Mouse (Mus musculus) T-helper 2 cell (primary cell): ENCODE measurements at regions not wholly inside any gene's neighbourhood (a gene's known extent, or its start where the extent isn't known, plus 50 kb on each side); places are given as distances from the start of the nearest gene placed in this dataset.

Source experiments
- in situ Hi-C: fragments of 300-600 bp; cut with MboI, MseI; formaldehyde crosslinking; loops from one replicate; pipeline ENCODE4 v1.15.1; 2025; ENCODE audit warnings: high pct_unique_total_duplicates

DNA sequence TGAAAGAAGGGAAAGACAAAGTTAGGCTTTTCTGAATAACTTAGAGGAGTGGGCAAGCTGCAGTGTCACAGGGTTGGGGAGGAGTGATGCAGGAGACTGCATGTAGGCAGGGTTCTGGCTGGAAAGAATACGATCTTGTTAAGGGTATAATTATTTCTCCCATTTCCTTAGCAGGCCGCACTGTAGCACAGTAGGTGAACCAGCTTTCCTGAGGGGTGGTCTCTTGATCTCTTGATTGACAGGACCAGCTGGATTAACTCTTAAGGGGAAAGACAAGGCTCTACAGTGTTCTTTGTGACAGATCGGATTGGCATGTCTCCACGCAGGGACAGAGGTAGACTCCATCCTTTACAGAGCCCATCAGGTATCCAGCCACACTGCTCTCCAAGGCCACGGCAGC lies 54.5 kb upstream of the Meis1 start:
- in situ Hi-C loops = no loop called here

DNA sequence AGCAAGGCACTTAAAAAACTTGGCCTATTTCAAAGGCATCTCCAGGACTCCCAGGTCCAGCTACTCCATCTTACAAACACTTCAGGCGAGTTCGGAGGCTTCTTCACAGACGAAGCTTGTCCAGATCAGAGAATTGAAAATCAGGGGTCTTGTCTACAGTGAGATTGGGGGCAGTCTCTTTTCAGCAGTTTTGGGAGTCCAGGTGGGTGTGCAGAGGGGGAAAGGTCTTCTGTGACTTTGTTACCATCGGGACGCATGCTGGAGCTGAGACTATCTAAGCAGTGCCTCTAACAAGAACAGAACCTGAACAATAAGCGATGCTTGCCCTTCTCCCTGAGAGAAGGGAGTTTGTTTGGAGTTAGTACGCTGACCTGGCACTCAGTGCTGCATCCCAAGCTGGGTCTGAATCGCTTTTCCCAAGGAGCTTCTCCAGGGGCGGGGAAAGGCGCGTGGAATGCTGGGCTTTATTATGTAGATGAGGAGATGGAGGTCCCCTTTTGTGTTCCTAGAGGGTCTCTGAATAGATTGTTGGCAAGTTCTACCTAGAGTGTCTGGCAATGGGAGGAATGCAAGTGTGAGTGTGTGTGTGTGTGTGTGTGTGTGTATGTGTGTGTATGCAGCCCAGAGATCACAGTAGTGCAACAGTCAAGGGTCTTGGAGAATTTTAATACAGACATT lies 55.2 kb upstream of the Meis1 start:
- in situ Hi-C loops = no loop called here

DNA sequence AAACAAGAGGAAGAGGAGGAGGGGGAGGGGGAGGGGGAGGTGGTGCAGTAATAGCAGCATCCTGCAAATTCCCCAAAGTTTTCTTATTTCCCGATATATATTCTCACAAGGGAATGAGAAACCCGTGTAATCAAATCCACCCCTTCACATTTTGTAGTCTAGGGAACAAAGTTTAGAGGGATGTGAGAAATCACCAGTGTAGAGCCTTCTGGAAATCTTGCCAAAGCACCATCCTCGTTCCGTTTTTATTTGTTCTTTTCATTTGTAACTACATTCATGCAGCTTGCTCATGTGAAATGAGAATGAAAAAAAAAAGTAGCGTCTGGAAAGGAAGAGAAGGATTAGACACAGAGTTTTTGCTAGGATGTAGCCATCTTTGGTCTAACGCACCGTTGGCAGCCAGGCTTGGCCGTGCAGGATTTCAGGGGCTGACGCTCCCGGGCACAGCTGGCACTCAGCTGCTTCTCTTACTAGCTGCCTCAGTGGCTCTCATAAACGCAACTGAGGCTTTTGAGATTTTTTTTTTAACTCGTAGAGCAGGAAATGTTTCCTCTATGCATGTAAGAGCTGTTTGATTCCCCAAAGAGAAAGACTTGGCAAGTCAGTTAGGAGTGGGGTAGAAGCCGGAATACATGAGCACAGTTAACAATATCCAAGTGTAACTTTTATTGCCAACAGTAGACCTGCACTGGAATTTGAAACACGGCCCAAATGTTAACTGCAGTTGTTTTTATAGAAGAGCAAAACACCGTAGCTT lies 72.5 kb upstream of the Meis1 start:
- in situ Hi-C loops = no loop called here

- in situ Hi-C loops = no loop called here
Observed at GRCm38 (mm10) chr11:19092967-19093745, 74.4 kb upstream of the Meis1 start.

DNA sequence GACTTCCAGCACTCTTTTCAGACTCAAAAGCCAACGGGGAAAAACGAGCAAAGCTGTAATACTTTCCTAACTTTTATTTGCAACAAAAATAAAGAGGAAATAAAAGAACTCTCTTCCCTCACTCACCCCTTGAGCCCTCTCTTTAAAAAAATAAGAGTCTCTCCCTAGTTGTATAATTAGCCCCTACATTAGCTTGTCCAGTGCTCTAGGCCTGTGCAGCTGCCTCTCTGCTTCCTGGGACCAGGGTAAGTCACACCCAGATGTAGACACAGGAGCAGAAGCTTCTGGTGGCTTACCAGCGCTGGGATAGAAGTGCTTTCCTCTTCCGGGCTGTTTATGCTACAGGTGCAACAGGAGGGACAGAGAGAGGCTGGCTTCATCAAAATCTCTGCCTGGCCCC lies 75.0 kb upstream of the Meis1 start:
- in situ Hi-C loops = no loop called here

- in situ Hi-C loops = no loop called here
Observed at GRCm38 (mm10) chr11:19094183-19094582, 75.4 kb upstream of the Meis1 start.

DNA sequence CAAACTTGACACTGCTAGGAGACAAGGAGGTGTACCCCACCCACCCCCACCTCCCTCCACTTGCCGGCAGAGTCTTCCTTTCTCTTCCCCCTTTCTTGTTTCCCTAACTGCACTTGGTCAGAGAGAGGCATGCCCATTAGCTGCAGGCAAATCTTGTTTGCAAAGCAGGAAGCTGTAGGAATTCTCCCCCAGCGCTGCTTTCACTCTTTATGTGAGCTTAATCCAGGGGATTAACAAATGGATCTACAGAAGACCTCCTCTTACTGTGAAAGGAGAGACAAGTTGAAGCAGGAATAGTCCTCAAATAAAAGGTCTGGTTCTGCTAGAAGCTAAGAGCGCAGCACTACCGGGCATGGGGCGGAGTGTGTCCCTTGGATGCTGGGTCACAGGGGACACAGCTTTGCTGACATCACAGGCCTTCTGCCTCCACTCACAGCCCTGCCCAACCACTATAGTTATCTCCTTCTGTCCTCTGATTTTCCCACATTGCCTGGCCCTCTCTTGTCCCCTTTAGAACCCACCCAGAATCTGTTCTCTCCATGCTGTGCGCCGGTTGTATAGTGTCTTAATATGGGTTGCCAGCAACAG lies 84.3 kb upstream of the Meis1 start:
- in situ Hi-C loops = no loop called here

GRCm38 (mm10) chr11:19107180-19107579 lies 88.4 kb upstream of the Meis1 start:
- in situ Hi-C loops = no loop called here

DNA sequence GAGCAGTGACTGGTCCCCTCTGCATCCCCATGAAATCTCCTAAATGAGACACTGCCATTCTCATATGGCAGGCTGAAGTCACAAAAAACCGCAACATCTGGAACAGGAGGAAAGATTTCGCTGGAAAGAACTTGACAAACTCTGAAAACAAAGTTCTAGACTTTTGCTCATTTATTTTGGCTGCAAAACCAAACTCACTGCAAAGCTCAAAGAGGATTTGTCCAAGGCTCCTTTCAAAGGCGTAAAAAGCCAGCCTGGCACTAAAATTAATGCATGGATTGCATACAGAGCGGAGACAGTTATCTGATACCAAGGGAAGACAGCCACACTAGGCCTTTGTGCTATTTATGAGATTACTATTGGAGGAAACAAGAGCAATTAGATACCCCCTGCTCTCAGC lies 90.3 kb upstream of the Meis1 start:
- in situ Hi-C loops = no loop called here

- in situ Hi-C loops = no loop called here
Observed at GRCm38 (mm10) chr11:19111916-19112575, 93.3 kb upstream of the Meis1 start.

GRCm38 (mm10) chr11:19117121-19117520 lies 98.3 kb upstream of the Meis1 start:
- in situ Hi-C loops = no loop called here

DNA sequence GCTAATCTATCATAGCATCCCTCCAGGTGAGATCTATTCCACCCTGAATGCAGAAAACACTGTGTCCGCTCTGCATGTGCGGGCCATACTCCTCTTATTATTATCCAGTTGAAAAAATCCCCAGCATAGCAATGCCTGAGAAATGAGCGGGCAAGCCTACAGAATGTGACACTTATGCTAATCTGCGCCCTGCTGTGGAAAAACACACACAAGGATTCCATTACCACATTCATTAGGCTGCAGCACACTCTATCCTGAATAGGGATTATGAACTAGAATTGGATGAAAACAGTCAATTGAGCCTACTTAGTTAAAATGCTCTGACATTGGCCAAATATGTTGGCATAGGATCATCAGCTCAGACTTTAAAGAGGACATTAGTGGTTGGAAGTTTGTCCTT lies 99.5 kb upstream of the Meis1 start:
- in situ Hi-C loops = no loop called here

DNA sequence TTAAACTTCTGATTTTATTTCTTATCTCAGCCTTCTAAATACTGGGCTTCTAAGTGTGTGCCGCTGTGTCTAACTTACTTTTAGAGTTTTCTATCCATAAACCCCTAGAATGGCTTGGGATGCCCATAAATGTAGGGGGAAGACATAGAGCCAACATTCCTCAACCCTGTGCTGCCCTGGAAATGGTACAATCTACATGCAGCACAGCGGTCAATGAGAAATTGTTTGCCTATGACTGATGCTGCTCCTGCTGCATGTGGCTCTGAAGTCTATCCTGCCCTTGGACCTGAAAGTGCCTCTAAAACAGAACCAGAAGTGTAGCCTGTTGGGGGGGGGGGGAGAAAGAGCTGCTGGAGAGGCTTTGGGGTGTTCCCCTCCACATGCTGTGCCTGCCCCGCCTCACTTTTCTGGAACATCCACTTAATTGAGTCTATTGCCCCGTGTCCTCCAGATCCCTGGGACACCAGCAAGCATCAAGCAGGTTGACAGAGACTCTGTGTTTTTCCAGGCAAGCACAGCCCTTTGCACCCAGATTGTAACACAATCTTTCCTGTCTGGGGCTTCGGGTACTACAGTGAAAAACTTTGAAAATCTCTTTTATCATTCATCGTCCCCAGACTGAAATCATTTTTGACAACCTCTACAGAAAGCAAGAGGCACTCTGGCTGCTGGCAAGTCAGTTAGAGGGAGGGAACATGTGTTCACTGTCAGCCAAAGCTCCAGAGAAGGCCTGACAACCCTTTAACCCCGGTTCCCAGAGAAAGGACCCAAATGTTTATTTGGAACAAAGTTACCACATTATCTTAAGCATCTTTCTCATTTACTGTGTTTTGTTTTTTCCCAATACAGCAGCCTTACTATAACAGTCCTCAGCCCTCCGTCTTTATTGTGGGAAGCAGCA lies 101.4 kb upstream of the Meis1 start:
- in situ Hi-C loops = no loop called here

DNA sequence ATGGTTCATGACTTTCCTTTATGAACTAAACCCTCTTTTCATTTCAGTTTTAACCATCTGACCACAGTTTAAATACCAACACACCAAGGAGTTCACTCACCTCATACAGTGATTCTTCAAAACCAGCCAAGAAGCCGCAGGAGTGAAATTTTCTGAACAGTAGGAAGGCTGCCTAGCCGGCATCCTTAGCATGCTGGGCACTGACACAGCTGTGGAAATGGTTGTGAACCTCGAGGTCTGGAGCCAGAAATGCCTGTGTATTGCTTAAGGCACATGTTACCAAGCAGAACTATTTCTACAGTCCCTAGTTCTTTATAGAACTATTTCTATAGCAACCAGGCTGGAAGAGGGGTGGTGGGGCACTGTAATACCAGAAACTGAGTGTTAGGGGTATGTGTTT lies 102.1 kb upstream of the Meis1 start:
- in situ Hi-C loops = no loop called here

DNA sequence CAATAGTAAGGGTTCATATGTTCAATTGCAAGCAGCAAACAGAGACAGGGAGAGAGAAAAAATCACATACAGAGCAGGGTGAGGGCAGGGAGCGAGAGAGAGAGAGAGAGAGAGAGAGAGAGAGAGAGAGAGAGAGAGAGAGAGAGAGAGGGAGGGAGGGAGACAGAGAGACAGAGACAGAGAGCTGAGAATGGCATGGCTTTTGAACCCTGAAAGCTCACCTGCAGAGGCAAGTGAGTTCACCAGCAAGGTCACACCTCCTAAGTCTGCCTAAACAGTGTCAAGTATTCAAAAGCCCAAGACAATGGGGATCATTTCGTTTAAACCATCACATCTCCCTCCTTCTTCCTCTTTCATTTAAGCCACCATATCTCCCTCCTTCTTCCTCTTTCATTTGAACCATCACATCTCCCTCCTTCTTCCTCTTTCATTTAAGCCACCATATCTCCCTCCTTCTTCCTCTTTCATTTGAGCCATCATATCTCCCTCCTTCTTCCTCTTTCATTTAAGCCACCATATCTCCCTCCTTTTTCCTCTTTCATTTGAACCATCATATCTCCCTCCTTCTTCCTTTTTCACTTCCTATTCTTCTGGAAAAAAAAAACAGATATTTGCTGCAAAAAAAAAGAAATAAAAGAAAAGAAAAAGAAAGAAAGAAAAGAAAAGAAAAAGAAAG lies 116.7 kb upstream of the Meis1 start:
- in situ Hi-C loops = no loop called here

- in situ Hi-C loops = no loop called here
Observed at GRCm38 (mm10) chr11:19138423-19138822, 119.6 kb upstream of the Meis1 start.

- in situ Hi-C loops = no loop called here
Observed at GRCm38 (mm10) chr11:19138831-19139230, 120.0 kb upstream of the Meis1 start.

GRCm38 (mm10) chr11:19143267-19144000 lies 124.6 kb upstream of the Meis1 start:
- in situ Hi-C loops = no loop called here

DNA sequence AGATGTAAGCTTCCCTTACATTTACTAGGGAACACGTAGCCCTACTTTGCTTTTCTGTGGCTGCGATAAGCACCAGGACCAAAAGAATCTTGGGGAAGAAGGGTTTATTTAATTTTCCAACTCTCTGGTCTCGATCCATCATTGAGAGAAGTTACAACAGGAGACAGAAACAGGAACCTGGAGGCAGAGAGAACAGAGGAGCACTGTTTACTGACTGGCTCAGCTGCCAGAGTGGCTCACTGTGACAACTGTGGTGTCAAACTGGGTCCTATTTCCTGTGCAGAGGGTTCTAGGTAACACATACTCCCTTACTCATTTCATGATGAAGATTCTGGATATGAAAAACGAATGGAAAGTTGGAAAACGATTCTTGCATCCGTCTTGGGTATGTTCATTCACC lies 125.7 kb upstream of the Meis1 start:
- in situ Hi-C loops = no loop called here
